Mouse (Mus musculus) liver, embryonic 16.5 days (tissue): ENCODE measurements around the gene Arpp19. TPM values are rescaled to one million over a fixed set of nuclear protein-coding genes. Genes with fewer than 3 reads are reported as not detected.

Source experiments
- ATAC-seq: fragments of 200-750 bp; cut with Nextera tagmentation; 2 replicates; pipeline ENCODE4 v1.8.0; 2017; ENCODE audit warnings: low read depth, mild to moderate bottlenecking, moderate number of reproducible peaks, moderate library complexity
- H3K27ac ChIP-seq: fragments of 300-500 bp; sonication (generic); 2 replicates; pipeline ENCODE4 v1.5.1; 2014; ENCODE audit warnings: mild to moderate bottlenecking, low read length
- H3K27me3 ChIP-seq: fragments of 300-500 bp; sonication (generic); 2 replicates; pipeline ENCODE4 v1.6.1; 2014; ENCODE audit warnings: low read depth, low read length, mixed read lengths; ENCODE audit not compliant: control insufficient read depth, insufficient read depth
- H3K36me3 ChIP-seq: fragments of 300-500 bp; sonication (generic); 2 replicates; pipeline ENCODE4 v1.6.1; 2014; ENCODE audit warnings: mild to moderate bottlenecking; ENCODE audit not compliant: control insufficient read depth, insufficient read depth
- H3K4me1 ChIP-seq: fragments of 300-500 bp; sonication (generic); 2 replicates; pipeline ENCODE4 v1.6.1; 2014; ENCODE audit warnings: low read depth, low read length, mixed read lengths; ENCODE audit not compliant: control insufficient read depth
- H3K4me2 ChIP-seq: fragments of 300-500 bp; sonication (generic); 2 replicates; pipeline ENCODE4 v1.6.1; 2014; ENCODE audit warnings: low read depth, low read length, mixed read lengths
- H3K4me3 ChIP-seq: fragments of 300-500 bp; sonication (generic); 2 replicates; pipeline ENCODE4 v1.5.1; 2014; ENCODE audit warnings: low read depth, mild to moderate bottlenecking, low read length
- H3K9ac ChIP-seq: fragments of 300-500 bp; sonication (generic); 2 replicates; pipeline ENCODE4 v1.6.1; 2014; ENCODE audit warnings: low read depth, low read length
- H3K9me3 ChIP-seq: fragments of 300-500 bp; sonication (generic); replicated peaks from 2 replicates; pipeline ENCODE4 v1.6.1; 2016; ENCODE audit warnings: low read length; ENCODE audit not compliant: control insufficient read depth
- WGBS: fragments of 180-500 bp; shearing (Covaris S2); extraction: QIAGEN DNeasy Blood & Tissue Kit; methylation state at CpG from one replicate; pipeline ENCODE4 v1.1.7; 2014; ENCODE audit not compliant: insufficient replicate concordance; 5-methylcytosine and 5-hydroxymethylcytosine counted together
- polyA plus RNA-seq: library from polyadenylated mRNA; unstranded; fragments of >200 nt; fragmentation: Nextera tagmentation; extraction: Ambion mirVana; gene quantifications from 2 replicates; pipeline ENCODE4 v1.2.1, GENCODE M21; 2015

Gene Arpp19
- polyA plus RNA-seq: 109 and 121 TPM in 2 replicates

GRCm38 (mm10) chr9:75037451-75038356, at the start of gene Arpp19:
Gene Arpp19 (plus strand): TSS chr9:75037614.
- peak within 1 kb of the TSS; percentile 82 for H3K4me3 ChIP-seq
- H3K36me3 ChIP-seq: no peaks in the 10 kb centered on the region
- H3K27me3 ChIP-seq: no peaks in the 10 kb centered on the region
- peak; percentile 87 for ATAC-seq
- H3K9ac ChIP-seq: peak within 1 kb of the TSS; percentile 83
- WGBS: under 1% methylated on average over 70 of the region's 73 CpGs
- H3K9me3 ChIP-seq: no peaks in the 10 kb centered on the region
- H3K4me2 ChIP-seq: peak within 1 kb of the TSS; percentile 72
- peak within 1 kb of the TSS; percentile 69 for H3K27ac ChIP-seq
- H3K4me1 ChIP-seq: peaks cover 8% of the 10 kb centered on the region

DNA sequence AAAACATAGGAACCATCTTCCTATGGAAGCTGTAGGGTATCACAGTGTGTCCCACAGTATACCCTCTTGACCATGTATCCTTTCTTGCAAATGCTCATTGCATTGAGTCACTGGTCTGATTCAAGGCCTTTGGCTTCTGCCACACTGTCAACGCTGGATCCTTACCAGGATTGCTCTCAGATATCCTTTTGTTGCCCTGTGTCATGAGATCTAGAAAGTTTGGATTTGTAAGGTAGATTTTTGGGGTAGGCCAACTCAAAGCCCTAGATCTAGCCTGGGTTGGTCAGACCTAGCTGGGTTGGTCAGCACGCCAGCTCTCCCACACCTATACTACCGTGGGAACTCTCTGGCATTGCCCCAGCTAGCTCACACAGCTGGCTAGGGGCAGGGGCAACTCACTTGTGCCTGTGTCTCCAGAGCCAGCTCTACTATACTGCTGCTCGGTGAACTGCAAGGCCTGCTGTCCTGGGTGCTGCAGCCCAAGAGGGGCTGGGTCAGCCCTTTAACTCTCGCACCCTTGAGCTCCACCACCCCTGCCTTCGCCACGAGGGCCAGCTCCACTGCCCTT, 48.4 kb upstream of the Arpp19 start:
- Histone ChIP-seq H3K4me2 (no peak overlapping the region), H3K4me1 (no peaks in the 10 kb centered on the region), H3K27me3 (no peaks in the 10 kb centered on the region), H3K9ac (no peak overlapping the region), H3K9me3 (no peaks in the 10 kb centered on the region), H3K27ac (no peak overlapping the region), H3K4me3 (no peak overlapping the region), H3K36me3 (no peaks in the 10 kb centered on the region)
- no peak for ATAC-seq
- WGBS: 73% methylated on average over 7 of the region's 7 CpGs

DNA sequence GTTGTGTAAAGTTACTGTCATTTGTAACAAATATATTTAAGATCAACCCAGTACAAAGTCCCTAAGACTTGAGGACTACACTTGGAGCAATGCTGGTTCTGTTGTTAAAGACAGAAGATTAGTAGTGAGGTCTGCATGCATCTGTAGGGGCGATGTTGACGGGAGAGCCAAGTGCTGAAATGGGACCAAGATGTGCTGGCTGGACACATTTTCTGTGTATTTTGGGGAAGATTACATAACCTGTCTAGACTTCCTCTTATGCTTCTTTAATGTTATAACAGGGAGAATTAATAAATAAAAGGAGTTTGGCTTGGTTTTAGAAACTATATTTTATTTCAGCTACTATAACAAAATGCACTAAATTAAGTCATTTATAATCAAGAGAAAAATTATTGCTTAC, 47.4 kb upstream of the Arpp19 start:
- Histone ChIP-seq H3K4me1 (no peaks in the 10 kb centered on the region), H3K36me3 (no peaks in the 10 kb centered on the region), H3K27me3 (no peaks in the 10 kb centered on the region), H3K9me3 (no peaks in the 10 kb centered on the region), H3K4me3 (no peak overlapping the region), H3K27ac (no peak overlapping the region), H3K4me2 (no peak overlapping the region), H3K9ac (no peak overlapping the region)
- ATAC-seq: no peak
- WGBS: 54% methylated on average over 2 of the region's 2 CpGs

- no peaks in the 10 kb centered on the region for H3K27me3 ChIP-seq
- ATAC-seq: no peak
- H3K4me1 ChIP-seq: no peaks in the 10 kb centered on the region
- no peak overlapping the region for H3K27ac ChIP-seq
- no peak overlapping the region for H3K4me2 ChIP-seq
- H3K36me3 ChIP-seq: no peaks in the 10 kb centered on the region
- H3K9ac ChIP-seq: no peak overlapping the region
- H3K4me3 ChIP-seq: no peak overlapping the region
- WGBS: 64% methylated on average over 10 of the region's 10 CpGs
- H3K9me3 ChIP-seq: no peaks in the 10 kb centered on the region
Observed at GRCm38 (mm10) chr9:74994611-74995257, 42.7 kb upstream of the Arpp19 start.

DNA sequence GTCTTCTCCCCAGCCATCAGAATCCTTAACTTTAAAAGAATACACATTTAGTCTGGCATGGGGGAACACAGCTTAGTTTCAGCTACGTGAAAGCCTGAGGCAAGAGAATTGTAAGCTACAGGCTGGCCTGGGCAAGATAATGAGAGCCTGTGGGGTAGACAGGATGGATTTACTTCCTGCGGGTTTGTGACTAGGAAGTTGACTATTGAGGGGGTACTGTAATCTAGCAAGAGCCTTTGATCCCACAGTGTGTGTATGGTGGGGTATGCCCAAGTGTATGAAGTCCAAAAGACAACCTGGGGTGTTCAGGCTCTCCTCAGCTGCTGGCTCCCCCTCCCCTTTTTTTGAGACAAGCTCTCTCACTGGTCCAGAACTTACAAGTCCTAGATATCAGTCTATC, 41.1 kb upstream of the Arpp19 start:
- Histone ChIP-seq H3K27ac (no peak overlapping the region), H3K9ac (no peak overlapping the region), H3K36me3 (no peaks in the 10 kb centered on the region), H3K4me3 (no peak overlapping the region), H3K9me3 (no peaks in the 10 kb centered on the region), H3K4me1 (no peaks in the 10 kb centered on the region), H3K27me3 (no peaks in the 10 kb centered on the region), H3K4me2 (no peak overlapping the region)
- ATAC-seq: 0 out of 2 replicates have a peak, but pooled peaks have one; percentile 7
- 18% methylated on average over 2 of the region's 2 CpGs for WGBS

- no peaks in the 10 kb centered on the region for H3K27me3 ChIP-seq
- no peak overlapping the region for H3K4me2 ChIP-seq
- H3K9me3 ChIP-seq: no peaks in the 10 kb centered on the region
- H3K27ac ChIP-seq: no peak overlapping the region
- no peak overlapping the region for H3K4me3 ChIP-seq
- H3K9ac ChIP-seq: no peak overlapping the region
- no peaks in the 10 kb centered on the region for H3K4me1 ChIP-seq
- no peak for ATAC-seq
- H3K36me3 ChIP-seq: no peaks in the 10 kb centered on the region
Observed at GRCm38 (mm10) chr9:74997976-74998375, 39.4 kb upstream of the Arpp19 start.

DNA sequence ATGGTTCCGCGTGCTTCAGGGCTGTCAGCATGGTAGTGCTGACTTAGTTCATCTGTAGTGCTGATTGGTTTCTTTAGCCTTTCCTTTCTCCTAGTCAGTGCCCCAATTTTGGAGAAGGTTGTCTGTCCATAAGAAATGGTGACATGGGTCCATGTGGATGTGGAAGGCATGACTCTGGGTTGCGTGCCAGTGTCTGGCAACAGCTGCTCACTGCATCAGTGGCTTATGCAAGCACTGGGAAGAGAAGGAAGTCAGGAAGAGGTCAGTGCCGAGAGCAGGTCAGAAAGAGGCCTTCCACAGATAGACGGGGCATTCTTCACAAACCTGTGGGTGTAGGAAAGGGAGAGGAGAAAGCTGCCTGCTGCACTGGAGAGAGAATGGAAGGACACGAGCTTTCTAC, 36.4 kb upstream of the Arpp19 start:
- Histone ChIP-seq H3K27ac (no peak overlapping the region), H3K9me3 (no peaks in the 10 kb centered on the region), H3K4me2 (no peak overlapping the region), H3K4me3 (no peak overlapping the region), H3K9ac (no peak overlapping the region), H3K27me3 (no peaks in the 10 kb centered on the region), H3K36me3 (no peaks in the 10 kb centered on the region), H3K4me1 (no peaks in the 10 kb centered on the region)
- 63% methylated on average over 6 of the region's 6 CpGs for WGBS
- no peak for ATAC-seq

- no peak for ATAC-seq
- Histone ChIP-seq H3K27ac (no peak overlapping the region), H3K9me3 (no peaks in the 10 kb centered on the region), H3K36me3 (no peaks in the 10 kb centered on the region), H3K4me2 (no peak overlapping the region), H3K9ac (no peak overlapping the region), H3K27me3 (no peaks in the 10 kb centered on the region), H3K4me3 (no peak overlapping the region), H3K4me1 (no peaks in the 10 kb centered on the region)
- 61% methylated on average over 5 of the region's 5 CpGs for WGBS
Observed at GRCm38 (mm10) chr9:75001611-75002204, 35.7 kb upstream of the Arpp19 start.
